Mouse (Mus musculus): ENCODE results near the gene Actl6a.
"Not testable (repeated sequence)": the region's sequence is repeated elsewhere in the genome, so short reads cannot be mapped to it uniquely, and the experiment has no call there.

Actl6a gene

GRCm38 (mm10) chr3:32694737-32695582, 11.1 kb upstream of the Actl6a start:
- no peak for DNase-seq (ENCODE audit: low read depth, low spot score)

GRCm38 (mm10) chr3:32695583-32695980, 10.5 kb upstream of the Actl6a start:
- DNase-seq (ENCODE audit: low read depth, low spot score): no peak

- DNase-seq (ENCODE audit: low read depth, low spot score): peak; percentile 91
Measured at GRCm38 (mm10) chr3:32698228-32698863, 7.8 kb upstream of the Actl6a start.

- DNase-seq (ENCODE audit: low read depth, low spot score): not testable (repeated sequence)
Measured at GRCm38 (mm10) chr3:32704021-32704420, 2.1 kb upstream of the Actl6a start.

- not testable (repeated sequence) for DNase-seq (ENCODE audit: low read depth, low spot score)
Measured at GRCm38 (mm10) chr3:32704632-32705031, 1.5 kb upstream of the Actl6a start.

- no peak for DNase-seq (ENCODE audit: low read depth, low spot score)
Measured at GRCm38 (mm10) chr3:32708052-32708367, 1.9 kb downstream of the Actl6a start.

GRCm38 (mm10) chr3:32708368-32709231, 2.5 kb downstream of the Actl6a start:
- peak; percentile 100 for DNase-seq (ENCODE audit: low read depth, low spot score)

GRCm38 (mm10) chr3:32709388-32709787, 3.3 kb downstream of the Actl6a start:
- DNase-seq (ENCODE audit: low read depth, low spot score): no peak

- no peak for DNase-seq (ENCODE audit: low read depth, low spot score)
Measured at GRCm38 (mm10) chr3:32713711-32714110, 7.6 kb downstream of the Actl6a start.

- DNase-seq (ENCODE audit: low read depth, low spot score): not testable (repeated sequence)
Measured at GRCm38 (mm10) chr3:32717403-32717802, 11.3 kb downstream of the Actl6a start.

- no peak for DNase-seq (ENCODE audit: low read depth, low spot score)
Measured at GRCm38 (mm10) chr3:32718271-32718670, 12.2 kb downstream of the Actl6a start.

GRCm38 (mm10) chr3:32724191-32724590, 18.1 kb downstream of the Actl6a start:
- no peak for DNase-seq (ENCODE audit: low read depth, low spot score)

- no peak for DNase-seq (ENCODE audit: low read depth, low spot score)
Measured at GRCm38 (mm10) chr3:32725951-32726350, 19.9 kb downstream of the Actl6a start.

GRCm38 (mm10) chr3:32727861-32728260, 21.8 kb downstream of the Actl6a start:
- no peak for DNase-seq (ENCODE audit: low read depth, low spot score)

GRCm38 (mm10) chr3:32736244-32737171, 30.4 kb downstream of the Actl6a start, which contains the start of gene Ndufb5:
Ndufb5 (plus strand) TSS chr3:32736990.
- DNase-seq (ENCODE audit: low read depth, low spot score): peak; percentile 99

- DNase-seq (ENCODE audit: low read depth, low spot score): no peak
Measured at GRCm38 (mm10) chr3:32737172-32737655, 31.1 kb downstream of the Actl6a start, which contains the start of gene Mrpl47. Mrpl47 (minus strand) TSS chr3:32737605.

GRCm38 (mm10) chr3:32738549-32738948, 32.5 kb downstream of the Actl6a start:
- DNase-seq (ENCODE audit: low read depth, low spot score): no peak

- DNase-seq (ENCODE audit: low read depth, low spot score): no peak
Measured at GRCm38 (mm10) chr3:32742276-32742780, 36.2 kb downstream of the Actl6a start.

- no peak for DNase-seq (ENCODE audit: low read depth, low spot score)
Measured at GRCm38 (mm10) chr3:32745001-32745400, 38.9 kb downstream of the Actl6a start.

GRCm38 (mm10) chr3:32745426-32745825, 39.3 kb downstream of the Actl6a start:
- DNase-seq (ENCODE audit: low read depth, low spot score): peak; percentile 40
